Comparison of ENCODE assay signal across 18 mouse cellular contexts in genomic region chr5:66015449-66015961, GRCm38 (mm10). TPM values are rescaled to one million over a fixed set of nuclear protein-coding genes. Genes with fewer than 3 reads are reported as not detected.
"Had no signal": no experiment of that assay in that cellular context is flagged by ENCODE, and none has a peak within 500 bp of the region (broad histone marks: within the 10 kb centered on the region; RNA-seq: fewer than 3 reads in every experiment).

No protein-coding gene starts in this region.

- ATAC-seq: hindbrain, embryonic 16.5 days; inflammation-experienced regulatory T-cells, adult 6 months; lung, postnatal 0 days had no signal

- H3K9me3 ChIP-seq: limb, embryonic 13.5 days; liver, embryonic 15.5 days; midbrain, embryonic 12.5 days had no signal

- H3K9ac ChIP-seq: limb, embryonic 13.5 days; liver, embryonic 15.5 days; midbrain, embryonic 12.5 days had no signal

- DNase-seq: layer of hippocampus, adult 9-11 months; layer of hippocampus, postnatal 36 days; left cerebral cortex, postnatal 4 days; lung, adult 2 months; lung, postnatal 36 days; right cerebral cortex, postnatal 25 days had no signal

- H3K27me3 ChIP-seq: limb, embryonic 13.5 days; liver, embryonic 15.5 days; midbrain, embryonic 12.5 days had no signal

- H3K36me3 ChIP-seq: limb, embryonic 13.5 days; midbrain, embryonic 12.5 days had no signal

- H3K4me1 ChIP-seq: limb, embryonic 13.5 days; midbrain, embryonic 12.5 days had no signal

- H3K27ac ChIP-seq: limb, embryonic 13.5 days; liver, embryonic 15.5 days; midbrain, embryonic 12.5 days; stomach, postnatal 0 days had no signal

- H3K4me3 ChIP-seq: limb, embryonic 13.5 days; liver, embryonic 15.5 days; midbrain, embryonic 12.5 days had no signal

- H3K4me2 ChIP-seq: limb, embryonic 13.5 days; liver, embryonic 15.5 days; midbrain, embryonic 12.5 days had no signal

RNA-seq across cellular contexts. Expression of gene 9130230L23Rik, which starts 11.4 kb away (rescaled TPM):
- total RNA-seq: layer of hippocampus, adult 18-20 months; layer of hippocampus, postnatal 36 days; left cerebral cortex, postnatal 4 days; megakaryocyte-erythroid progenitor cell, adult 5-6 weeks; midbrain, postnatal 0 days had no signal
- polyA plus RNA-seq: limb, embryonic 13.5 days; liver, adult 2 months; midbrain, embryonic 12.5 days; midbrain, postnatal 0 days; neural tube, embryonic 14.5 days had no signal
